Mouse (Mus musculus): ENCODE data around the gene Serbp1. TPM values are rescaled to one million over a fixed set of nuclear protein-coding genes. Genes with fewer than 3 reads are reported as not detected.
A peak's percentile ranks its signal among the peaks of the same experiment; 100 is the strongest.

Gene Serbp1
- 229 and 331 TPM in 2 replicates for polyA plus RNA-seq (2012; rRNA removed)

- DNase-seq (ENCODE audit: low read depth) = no peak
- no peak for TF ChIP-seq POLR2A (IDR thresholded peaks at IDR 0.05; ENCODE audit: borderline replicate concordance, extremely low read depth, insufficient read depth, insufficient read length, poor library complexity, severe bottlenecking)
- no peak for TF ChIP-seq CTCF (IDR thresholded peaks at IDR 0.05; ENCODE audit: borderline replicate concordance, extremely low read depth, insufficient read depth, insufficient read length)
Measured at GRCm38 (mm10) chr6:67237977-67238376, at the start of gene Serbp1. Gene Serbp1, plus strand, starts transcription at chr6:67238176.

- no peak for TF ChIP-seq POLR2A (IDR thresholded peaks at IDR 0.05; ENCODE audit: borderline replicate concordance, extremely low read depth, insufficient read depth, insufficient read length, poor library complexity, severe bottlenecking)
- TF ChIP-seq CTCF (IDR thresholded peaks at IDR 0.05; ENCODE audit: borderline replicate concordance, extremely low read depth, insufficient read depth, insufficient read length) = no peak
Measured at GRCm38 (mm10) chr6:67193591-67193990, 44.4 kb upstream of the Serbp1 start.

GRCm38 (mm10) chr6:67194606-67195005, 43.4 kb upstream of the Serbp1 start:
- no peak for TF ChIP-seq POLR2A (IDR thresholded peaks at IDR 0.05; ENCODE audit: borderline replicate concordance, extremely low read depth, insufficient read depth, insufficient read length, poor library complexity, severe bottlenecking)
- no peak for TF ChIP-seq CTCF (IDR thresholded peaks at IDR 0.05; ENCODE audit: borderline replicate concordance, extremely low read depth, insufficient read depth, insufficient read length)
- DNase-seq (ENCODE audit: low read depth) = no peak

More at GRCm38 (mm10) chr6:67193591-67193990, 44.4 kb upstream of the Serbp1 start:
- no peak for DNase-seq (ENCODE audit: low read depth)

GRCm38 (mm10) chr6:67195148-67195611, 42.8 kb upstream of the Serbp1 start:
- DNase-seq (ENCODE audit: low read depth) = peak; percentile 61
- TF ChIP-seq POLR2A (IDR thresholded peaks at IDR 0.05; ENCODE audit: borderline replicate concordance, extremely low read depth, insufficient read depth, insufficient read length, poor library complexity, severe bottlenecking) (no peak), CTCF (IDR thresholded peaks at IDR 0.05; ENCODE audit: borderline replicate concordance, extremely low read depth, insufficient read depth, insufficient read length) (no peak)

- DNase-seq (ENCODE audit: low read depth) = no peak
- TF ChIP-seq POLR2A (IDR thresholded peaks at IDR 0.05; ENCODE audit: borderline replicate concordance, extremely low read depth, insufficient read depth, insufficient read length, poor library complexity, severe bottlenecking) (no peak), CTCF (IDR thresholded peaks at IDR 0.05; ENCODE audit: borderline replicate concordance, extremely low read depth, insufficient read depth, insufficient read length) (no peak)
Measured at GRCm38 (mm10) chr6:67196821-67197220, 41.2 kb upstream of the Serbp1 start.

- peak; percentile 56; the same call in 1 of the 2 replicates for TF ChIP-seq CTCF (IDR thresholded peaks at IDR 0.05; ENCODE audit: borderline replicate concordance, extremely low read depth, insufficient read depth, insufficient read length)
- no peak for TF ChIP-seq POLR2A (IDR thresholded peaks at IDR 0.05; ENCODE audit: borderline replicate concordance, extremely low read depth, insufficient read depth, insufficient read length, poor library complexity, severe bottlenecking)
- no peak for DNase-seq (ENCODE audit: low read depth)
Measured at GRCm38 (mm10) chr6:67198085-67198484, 39.9 kb upstream of the Serbp1 start.

- TF ChIP-seq CTCF (IDR thresholded peaks at IDR 0.05; ENCODE audit: borderline replicate concordance, extremely low read depth, insufficient read depth, insufficient read length) = no peak
- TF ChIP-seq POLR2A (IDR thresholded peaks at IDR 0.05; ENCODE audit: borderline replicate concordance, extremely low read depth, insufficient read depth, insufficient read length, poor library complexity, severe bottlenecking) = no peak
- DNase-seq (ENCODE audit: low read depth) = peak; percentile 78
Measured at GRCm38 (mm10) chr6:67200715-67201322, 37.2 kb upstream of the Serbp1 start.

GRCm38 (mm10) chr6:67205081-67206037, 32.6 kb upstream of the Serbp1 start:
- TF ChIP-seq CTCF (IDR thresholded peaks at IDR 0.05; ENCODE audit: borderline replicate concordance, extremely low read depth, insufficient read depth, insufficient read length) = no peak
- no peak for TF ChIP-seq POLR2A (IDR thresholded peaks at IDR 0.05; ENCODE audit: borderline replicate concordance, extremely low read depth, insufficient read depth, insufficient read length, poor library complexity, severe bottlenecking)
- no peak for DNase-seq (ENCODE audit: low read depth)

GRCm38 (mm10) chr6:67212362-67212761, 25.6 kb upstream of the Serbp1 start:
- TF ChIP-seq CTCF (IDR thresholded peaks at IDR 0.05; ENCODE audit: borderline replicate concordance, extremely low read depth, insufficient read depth, insufficient read length) = no peak
- TF ChIP-seq POLR2A (IDR thresholded peaks at IDR 0.05; ENCODE audit: borderline replicate concordance, extremely low read depth, insufficient read depth, insufficient read length, poor library complexity, severe bottlenecking) = no peak
- no peak for DNase-seq (ENCODE audit: low read depth)

GRCm38 (mm10) chr6:67213429-67214098, 24.4 kb upstream of the Serbp1 start:
- TF ChIP-seq CTCF (IDR thresholded peaks at IDR 0.05; ENCODE audit: borderline replicate concordance, extremely low read depth, insufficient read depth, insufficient read length) (no peak), POLR2A (IDR thresholded peaks at IDR 0.05; ENCODE audit: borderline replicate concordance, extremely low read depth, insufficient read depth, insufficient read length, poor library complexity, severe bottlenecking) (no peak)
- DNase-seq (ENCODE audit: low read depth) = no peak

GRCm38 (mm10) chr6:67217402-67217801, 20.6 kb upstream of the Serbp1 start:
- no peak for DNase-seq (ENCODE audit: low read depth)
- TF ChIP-seq CTCF (IDR thresholded peaks at IDR 0.05; ENCODE audit: borderline replicate concordance, extremely low read depth, insufficient read depth, insufficient read length) (no peak), POLR2A (IDR thresholded peaks at IDR 0.05; ENCODE audit: borderline replicate concordance, extremely low read depth, insufficient read depth, insufficient read length, poor library complexity, severe bottlenecking) (no peak)

Data from brain, embryonic 14.5 days (tissue).